Mouse (Mus musculus): ENCODE measurements at regions not wholly inside any gene's neighbourhood (a gene's known extent, or its start where the extent isn't known, plus 50 kb on each side); places are given as distances from the start of the nearest gene placed in this dataset.

- TF ChIP-seq CTCF (IDR thresholded peaks at IDR 0.05; ENCODE audit: low read depth, low read length), result no peak
- no peak for TF ChIP-seq POLR2A (IDR thresholded peaks at IDR 0.05; ENCODE audit: extremely low read depth, insufficient read depth, low read length)
Observed at GRCm38 (mm10) chr3:53353282-53353681, 109.8 kb downstream of the Nhlrc3 start.
